Mouse (Mus musculus): ENCODE measurements around the gene Idh2. TPM values are rescaled to one million over a fixed set of nuclear protein-coding genes. Genes with fewer than 3 reads are reported as not detected.

Idh2 gene
- total and polyA plus RNA-seq, 3 experiments = 121 to 268 (median 181) TPM

- Histone ChIP-seq H3K4me1 (ENCODE audit: control insufficient read depth in 1 of 2, insufficient read depth in 2 of 2, low read length in 2 of 2) (no peaks in the 10 kb centered on the region), H3K9ac (ENCODE audit: control insufficient read depth, low read depth, low read length, poor library complexity, severe bottlenecking) (no peak overlapping the region), H3K4me3 (ENCODE audit: control insufficient read depth in 1 of 2, insufficient read depth in 1 of 2, low read depth in 2 of 2, low read length in 2 of 2) (no peak overlapping the region), H3K79me2 (ENCODE audit: control insufficient read depth, insufficient read depth, low read length, poor library complexity) (no peaks in the 10 kb centered on the region), H3K36me3 (ENCODE audit: control insufficient read depth in 1 of 2, insufficient read depth in 2 of 2, low read length in 2 of 2) (peaks cover 0 to 4% of the 10 kb centered on the region in 2 experiments; a peak in 1 of 4 replicates), H3K27me3 (ENCODE audit: control insufficient read depth in 1 of 2, insufficient read depth in 2 of 2, low read length in 2 of 2) (no peaks in the 10 kb centered on the region), H3K9me3 (replicated peaks; ENCODE audit: insufficient read depth, low read length) (no peaks in the 10 kb centered on the region), H3K27ac (ENCODE audit: control insufficient read depth, low read depth, low read length) (no peak overlapping the region)
- DNase-seq (ENCODE audit: low read depth, low spot score) = no peak
- TF ChIP-seq USF1 (IDR thresholded peaks at IDR 0.05; ENCODE audit: low read depth, low read length) = peak; percentile 83
- TF ChIP-seq MEF2A (IDR thresholded peaks at IDR 0.05; ENCODE audit: extremely low read depth, insufficient replicate concordance, low read depth, low read length, poor library complexity, severe bottlenecking) = no peak
Observed at GRCm38 (mm10) chr7:80098389-80098976, 16.7 kb downstream of the Idh2 start.

- no peak overlapping the region for H3K9ac ChIP-seq (ENCODE audit: control insufficient read depth, low read depth, low read length, poor library complexity, severe bottlenecking)
- H3K9me3 ChIP-seq (replicated peaks; ENCODE audit: insufficient read depth, low read length) = no peaks in the 10 kb centered on the region
- peaks cover 0 to 4% of the 10 kb centered on the region in 2 experiments; a peak in 1 of 4 replicates for H3K36me3 ChIP-seq (ENCODE audit: control insufficient read depth in 1 of 2, insufficient read depth in 2 of 2, low read length in 2 of 2)
- TF ChIP-seq GABPA (IDR thresholded peaks at IDR 0.05; ENCODE audit: low read depth, low read length) (no peak), USF2 (IDR thresholded peaks at IDR 0.05; ENCODE audit: borderline replicate concordance in 1 of 2, insufficient read depth in 1 of 2, low read depth in 1 of 2, low read length in 2 of 2) (no peak), SIN3A (IDR thresholded peaks at IDR 0.05; ENCODE audit: low read length) (no peak), ZNF384 (IDR thresholded peaks at IDR 0.05; ENCODE audit: low read depth, low read length) (no peak), CHD1 (IDR thresholded peaks at IDR 0.05; ENCODE audit: low read depth, low read length) (no peak), ETS1 (IDR thresholded peaks at IDR 0.05; ENCODE audit: low read depth, low read length) (no peak), MAZ (IDR thresholded peaks at IDR 0.05; ENCODE audit: low read depth, low read length) (no peak), GATA1 (IDR thresholded peaks at IDR 0.05; ENCODE audit: low read depth, low read length) (no peak), SMC3 (IDR thresholded peaks at IDR 0.05; ENCODE audit: low read depth, low read length) (no peak), BHLHE40 (IDR thresholded peaks at IDR 0.05; ENCODE audit: borderline replicate concordance, low read depth, low read length) (no peak), USF1 (IDR thresholded peaks at IDR 0.05; ENCODE audit: low read depth, low read length) (no peak), MEF2A (IDR thresholded peaks at IDR 0.05; ENCODE audit: extremely low read depth, insufficient replicate concordance, low read depth, low read length, poor library complexity, severe bottlenecking) (no peak), RAD21 (IDR thresholded peaks at IDR 0.05; ENCODE audit: low read depth, low read length) (no peak), HCFC1 (IDR thresholded peaks at IDR 0.05; ENCODE audit: low read depth, low read length) (no peak), ELF1 (IDR thresholded peaks at IDR 0.05; ENCODE audit: low read depth, low read length) (no peak), KAT2A (conservative IDR thresholded peaks at IDR 0.05; ENCODE audit: low read depth, low read length) (no peak), ZMIZ1 (IDR thresholded peaks at IDR 0.05; ENCODE audit: low read depth, low read length) (no peak), MAX (IDR thresholded peaks at IDR 0.05; ENCODE audit: low read length) (no peak), UBTF (IDR thresholded peaks at IDR 0.05; ENCODE audit: borderline replicate concordance, insufficient read depth, low read depth, low read length) (no peak)
- no peak overlapping the region for H3K4me3 ChIP-seq (ENCODE audit: control insufficient read depth in 1 of 2, insufficient read depth in 1 of 2, low read depth in 2 of 2, low read length in 2 of 2)
- no peak overlapping the region for H3K27ac ChIP-seq (ENCODE audit: control insufficient read depth, low read depth, low read length)
- H3K4me1 ChIP-seq (ENCODE audit: control insufficient read depth in 1 of 2, insufficient read depth in 2 of 2, low read length in 2 of 2) = no peaks in the 10 kb centered on the region
- no peak for DNase-seq (ENCODE audit: low read depth, low spot score)
- no peaks in the 10 kb centered on the region for H3K27me3 ChIP-seq (ENCODE audit: control insufficient read depth in 1 of 2, insufficient read depth in 2 of 2, low read length in 2 of 2)
- no peaks in the 10 kb centered on the region for H3K79me2 ChIP-seq (ENCODE audit: control insufficient read depth, insufficient read depth, low read length, poor library complexity)
Observed at GRCm38 (mm10) chr7:80095598-80096309, 19.4 kb downstream of the Idh2 start.
